Mouse (Mus musculus): ENCODE measurements at regions not wholly inside any gene's neighbourhood (a gene's known extent, or its start where the extent isn't known, plus 50 kb on each side); places are given as distances from the start of the nearest gene placed in this dataset.

GRCm38 (mm10) chr17:45237246-45237645 lies 196.3 kb downstream of the Cdc5l start:
- DNase-seq: no peak

GRCm38 (mm10) chr17:45235401-45235800 lies 198.1 kb downstream of the Cdc5l start:
- no peak for DNase-seq

GRCm38 (mm10) chr17:45232874-45233273 lies 200.7 kb downstream of the Cdc5l start:
- no peak for DNase-seq

GRCm38 (mm10) chr17:45227190-45227589 lies 206.3 kb downstream of the Cdc5l start:
- no peak for DNase-seq

- DNase-seq: no peak
These were observed 207.1 kb downstream of the Cdc5l start for GRCm38 (mm10) chr17:45226486-45226885.

GRCm38 (mm10) chr17:45221625-45222024 lies 211.9 kb downstream of the Cdc5l start:
- no peak for DNase-seq

- DNase-seq: no peak
These were observed 216.4 kb downstream of the Cdc5l start for GRCm38 (mm10) chr17:45217126-45217525.

GRCm38 (mm10) chr17:45215067-45216049 lies 218.2 kb downstream of the Cdc5l start:
- DNase-seq: no peak

GRCm38 (mm10) chr17:45210984-45211383 lies 222.6 kb downstream of the Cdc5l start:
- DNase-seq: no peak

GRCm38 (mm10) chr17:45209387-45209663 lies 224.2 kb downstream of the Cdc5l start:
- no peak for DNase-seq

- DNase-seq: no peak
These were observed 224.7 kb downstream of the Cdc5l start for GRCm38 (mm10) chr17:45208596-45209386.

- DNase-seq: no peak
These were observed 237.8 kb downstream of the Cdc5l start for GRCm38 (mm10) chr17:45195779-45196178.

GRCm38 (mm10) chr17:45194786-45195281 lies 238.7 kb downstream of the Cdc5l start:
- no peak for DNase-seq

- no peak for DNase-seq
These were observed 240.0 kb downstream of the Cdc5l start for GRCm38 (mm10) chr17:45193456-45194025.

GRCm38 (mm10) chr17:45187402-45187801 lies 246.1 kb downstream of the Cdc5l start:
- DNase-seq: no peak

- DNase-seq: no peak
These were observed 257.2 kb downstream of the Cdc5l start for GRCm38 (mm10) chr17:45176340-45176739.

GRCm38 (mm10) chr17:45169257-45169994 lies 264.1 kb downstream of the Cdc5l start:
- no peak for DNase-seq
